Mouse (Mus musculus): ENCODE measurements around the gene Pask. TPM values are rescaled to one million over a fixed set of nuclear protein-coding genes. Genes with fewer than 3 reads are reported as not detected.

Gene Pask
- 14.7 and 15.2 TPM in 2 replicates for polyA plus RNA-seq (2015; fragmentation: Nextera tagmentation; extraction: Ambion mirVana)

GRCm38 (mm10) chr1:93342648-93343503 is at the start of gene Pask, which contains the start of gene Ppp1r7:
Gene Pask (minus strand): TSS chr1:93343482.
Gene Ppp1r7 (plus strand): TSS chr1:93342854.
- peak; percentile 98 for ATAC-seq (ENCODE audit: low read depth)
- Histone ChIP-seq H3K27ac (ENCODE audit: low read length) (peak within 1 kb of the TSS; percentile 27; the same call in 1 of the 2 replicates), H3K4me1 (replicated peaks; ENCODE audit: control insufficient read depth, insufficient read depth, low read length) (peaks cover 16% of the 10 kb centered on the region), H3K4me3 (ENCODE audit: low read length) (peak within 1 kb of the TSS; percentile 98), H3K4me2 (ENCODE audit: low read depth, low read length) (peak within 1 kb of the TSS; percentile 90), H3K9me3 (ENCODE audit: control insufficient read depth, low read length) (no peaks in the 10 kb centered on the region), H3K36me3 (ENCODE audit: control insufficient read depth, insufficient read depth, low read length) (peaks cover 9% of the 10 kb centered on the region), H3K27me3 (ENCODE audit: control insufficient read depth, insufficient read depth, low read depth, low read length) (no peaks in the 10 kb centered on the region), H3K9ac (ENCODE audit: low read length) (peak within 1 kb of the TSS; percentile 92)
- 0% methylated on average over 63 of the region's 63 CpGs for WGBS

- Histone ChIP-seq H3K4me3 (ENCODE audit: low read length) (no peak overlapping the region), H3K9me3 (ENCODE audit: control insufficient read depth, low read length) (no peaks in the 10 kb centered on the region), H3K27me3 (ENCODE audit: control insufficient read depth, insufficient read depth, low read depth, low read length) (no peaks in the 10 kb centered on the region), H3K4me2 (ENCODE audit: low read depth, low read length) (no peak overlapping the region), H3K27ac (ENCODE audit: low read length) (no peak overlapping the region), H3K36me3 (ENCODE audit: control insufficient read depth, insufficient read depth, low read length) (no peaks in the 10 kb centered on the region), H3K4me1 (replicated peaks; ENCODE audit: control insufficient read depth, insufficient read depth, low read length) (no peaks in the 10 kb centered on the region), H3K9ac (ENCODE audit: low read length) (no peak overlapping the region)
- no peak for ATAC-seq (ENCODE audit: low read depth)
- 72% methylated on average over 2 of the region's 2 CpGs for WGBS
These were observed 45.6 kb upstream of the Pask start for GRCm38 (mm10) chr1:93388906-93389305.

DNA sequence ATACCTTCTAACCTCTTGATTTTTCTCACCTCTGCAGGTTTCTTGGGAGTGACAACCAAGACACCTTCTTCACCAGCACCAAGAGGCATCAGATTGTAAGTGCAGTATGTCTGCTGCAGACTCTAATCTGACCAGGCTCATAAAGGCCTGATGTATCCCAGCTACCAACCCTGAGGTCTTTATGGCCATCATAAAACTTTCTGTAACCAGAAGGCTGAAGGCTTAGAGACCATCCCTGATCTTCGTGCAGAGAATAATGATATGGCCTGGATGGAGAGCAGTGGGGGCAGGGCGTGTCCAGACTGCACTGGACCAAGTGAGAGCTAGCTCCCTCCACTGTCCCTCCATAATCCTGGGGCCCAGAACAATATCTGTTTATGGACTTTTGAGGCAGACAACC is 43.9 kb upstream of the Pask start:
- Histone ChIP-seq H3K9ac (ENCODE audit: low read length) (no peak overlapping the region), H3K27ac (ENCODE audit: low read length) (no peak overlapping the region), H3K4me3 (ENCODE audit: low read length) (no peak overlapping the region), H3K9me3 (ENCODE audit: control insufficient read depth, low read length) (no peaks in the 10 kb centered on the region), H3K4me2 (ENCODE audit: low read depth, low read length) (no peak overlapping the region), H3K27me3 (ENCODE audit: control insufficient read depth, insufficient read depth, low read depth, low read length) (no peaks in the 10 kb centered on the region), H3K36me3 (ENCODE audit: control insufficient read depth, insufficient read depth, low read length) (no peaks in the 10 kb centered on the region), H3K4me1 (replicated peaks; ENCODE audit: control insufficient read depth, insufficient read depth, low read length) (no peaks in the 10 kb centered on the region)
- no peak for ATAC-seq (ENCODE audit: low read depth)
- 76% methylated on average over 2 of the region's 2 CpGs for WGBS

DNA sequence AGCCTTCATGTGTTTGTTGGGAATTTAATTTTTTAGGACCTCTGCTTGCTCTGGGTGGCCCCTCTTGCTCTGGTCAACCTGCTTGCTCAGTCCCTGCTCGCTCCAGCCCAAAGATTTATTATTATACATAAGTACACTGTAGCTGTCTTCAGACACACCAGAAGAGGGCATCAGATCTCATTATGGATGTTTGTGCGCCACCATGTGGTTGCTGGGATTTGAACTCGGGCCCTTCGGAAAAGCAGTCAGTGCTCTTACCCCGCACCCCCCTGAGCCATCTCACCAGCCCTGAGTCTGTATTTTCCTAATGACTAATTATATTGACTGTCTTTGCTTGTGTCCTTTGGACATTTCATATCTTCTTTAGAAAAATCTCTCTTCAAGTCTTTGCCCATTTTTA is 35.8 kb upstream of the Pask start:
- ATAC-seq (ENCODE audit: low read depth), result no peak
- Histone ChIP-seq H3K4me3 (ENCODE audit: low read length) (no peak overlapping the region), H3K36me3 (ENCODE audit: control insufficient read depth, insufficient read depth, low read length) (no peaks in the 10 kb centered on the region), H3K9ac (ENCODE audit: low read length) (no peak overlapping the region), H3K9me3 (ENCODE audit: control insufficient read depth, low read length) (no peaks in the 10 kb centered on the region), H3K4me1 (replicated peaks; ENCODE audit: control insufficient read depth, insufficient read depth, low read length) (no peaks in the 10 kb centered on the region), H3K4me2 (ENCODE audit: low read depth, low read length) (no peak overlapping the region), H3K27ac (ENCODE audit: low read length) (no peak overlapping the region), H3K27me3 (ENCODE audit: control insufficient read depth, insufficient read depth, low read depth, low read length) (no peaks in the 10 kb centered on the region)
- whole genome bisulfite sequencing, result 78% methylated on average over 5 of the region's 5 CpGs

GRCm38 (mm10) chr1:93377307-93377706 is 34.0 kb upstream of the Pask start:
- 43% methylated on average over 5 of the region's 5 CpGs for WGBS
- no peak overlapping the region for H3K27ac ChIP-seq (ENCODE audit: low read length)
- H3K4me3 ChIP-seq (ENCODE audit: low read length), result no peak overlapping the region
- H3K27me3 ChIP-seq (ENCODE audit: control insufficient read depth, insufficient read depth, low read depth, low read length), result no peaks in the 10 kb centered on the region
- H3K36me3 ChIP-seq (ENCODE audit: control insufficient read depth, insufficient read depth, low read length), result no peaks in the 10 kb centered on the region
- H3K9ac ChIP-seq (ENCODE audit: low read length), result no peak overlapping the region
- no peak for ATAC-seq (ENCODE audit: low read depth)
- no peak overlapping the region for H3K4me2 ChIP-seq (ENCODE audit: low read depth, low read length)
- no peaks in the 10 kb centered on the region for H3K9me3 ChIP-seq (ENCODE audit: control insufficient read depth, low read length)
- H3K4me1 ChIP-seq (replicated peaks; ENCODE audit: control insufficient read depth, insufficient read depth, low read length), result no peaks in the 10 kb centered on the region

GRCm38 (mm10) chr1:93373665-93374064 is 30.4 kb upstream of the Pask start, which contains the start of gene Ano7:
Gene Ano7 (plus strand): TSS chr1:93373930.
- no peaks in the 10 kb centered on the region for H3K36me3 ChIP-seq (ENCODE audit: control insufficient read depth, insufficient read depth, low read length)
- no peak within 1 kb of the TSS for H3K4me3 ChIP-seq (ENCODE audit: low read length)
- 60% methylated on average over 4 of the region's 4 CpGs for WGBS
- no peak within 1 kb of the TSS for H3K9ac ChIP-seq (ENCODE audit: low read length)
- H3K4me2 ChIP-seq (ENCODE audit: low read depth, low read length), result no peak within 1 kb of the TSS
- no peaks in the 10 kb centered on the region for H3K27me3 ChIP-seq (ENCODE audit: control insufficient read depth, insufficient read depth, low read depth, low read length)
- no peak within 1 kb of the TSS for H3K27ac ChIP-seq (ENCODE audit: low read length)
- no peaks in the 10 kb centered on the region for H3K9me3 ChIP-seq (ENCODE audit: control insufficient read depth, low read length)
- no peaks in the 10 kb centered on the region for H3K4me1 ChIP-seq (replicated peaks; ENCODE audit: control insufficient read depth, insufficient read depth, low read length)
- ATAC-seq (ENCODE audit: low read depth), result no peak

DNA sequence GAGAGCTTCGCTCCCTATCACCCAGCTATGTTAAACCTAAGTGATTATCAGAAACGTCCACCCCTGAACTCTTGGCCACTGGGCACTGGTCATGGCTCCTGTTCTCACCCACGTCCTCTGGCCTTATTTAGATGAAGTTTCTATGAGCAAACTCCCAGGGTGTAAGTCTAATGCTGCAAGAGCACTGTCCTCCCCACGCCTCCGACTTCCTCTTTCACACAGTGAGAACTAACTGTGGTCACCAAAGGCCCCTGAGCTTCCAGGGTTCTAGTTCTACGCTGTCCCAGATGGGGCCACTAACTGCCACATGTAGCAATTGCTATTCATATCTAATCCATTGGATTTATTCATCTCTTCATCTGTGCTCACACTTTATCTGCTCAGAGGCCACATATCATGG is 22.4 kb upstream of the Pask start:
- H3K36me3 ChIP-seq (ENCODE audit: control insufficient read depth, insufficient read depth, low read length), result peaks cover 31% of the 10 kb centered on the region
- H3K27me3 ChIP-seq (ENCODE audit: control insufficient read depth, insufficient read depth, low read depth, low read length), result no peaks in the 10 kb centered on the region
- H3K4me3 ChIP-seq (ENCODE audit: low read length), result no peak overlapping the region
- H3K9me3 ChIP-seq (ENCODE audit: control insufficient read depth, low read length), result no peaks in the 10 kb centered on the region
- no peak overlapping the region for H3K27ac ChIP-seq (ENCODE audit: low read length)
- H3K9ac ChIP-seq (ENCODE audit: low read length), result no peak overlapping the region
- WGBS, result 92% methylated on average over 6 of the region's 6 CpGs
- H3K4me2 ChIP-seq (ENCODE audit: low read depth, low read length), result no peak overlapping the region
- no peaks in the 10 kb centered on the region for H3K4me1 ChIP-seq (replicated peaks; ENCODE audit: control insufficient read depth, insufficient read depth, low read length)
- no peak for ATAC-seq (ENCODE audit: low read depth)

DNA sequence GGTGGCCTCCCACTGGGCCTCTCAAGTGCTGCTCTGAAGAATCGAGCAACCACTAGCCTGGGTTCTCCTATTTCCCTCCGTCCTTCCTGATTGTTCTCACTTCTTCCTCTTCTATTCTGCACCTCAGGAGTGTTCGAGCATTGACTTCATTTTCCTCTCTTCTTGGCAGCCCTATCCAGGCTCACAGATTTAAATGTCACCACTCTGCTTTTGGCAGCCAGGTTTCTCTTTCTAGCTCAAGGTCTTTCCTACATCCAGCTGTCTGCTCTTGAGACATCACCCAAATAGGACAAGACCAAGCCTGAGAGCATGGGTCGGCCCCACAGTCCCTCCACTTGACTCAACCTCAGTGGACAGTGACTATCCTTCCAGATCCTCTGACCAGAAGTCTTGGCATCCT is 19.4 kb upstream of the Pask start:
- H3K36me3 ChIP-seq (ENCODE audit: control insufficient read depth, insufficient read depth, low read length), result peaks cover 38% of the 10 kb centered on the region

GRCm38 (mm10) chr1:93352724-93353123 is 9.4 kb upstream of the Pask start:
- 87% methylated on average over 2 of the region's 2 CpGs for WGBS

More for the DNA sequence above, 19.4 kb upstream of the Pask start:
- Histone ChIP-seq H3K27me3 (ENCODE audit: control insufficient read depth, insufficient read depth, low read depth, low read length) (no peaks in the 10 kb centered on the region), H3K4me3 (ENCODE audit: low read length) (no peak overlapping the region), H3K9ac (ENCODE audit: low read length) (no peak overlapping the region), H3K4me2 (ENCODE audit: low read depth, low read length) (no peak overlapping the region), H3K27ac (ENCODE audit: low read length) (no peak overlapping the region), H3K9me3 (ENCODE audit: control insufficient read depth, low read length) (no peaks in the 10 kb centered on the region), H3K4me1 (replicated peaks; ENCODE audit: control insufficient read depth, insufficient read depth, low read length) (no peaks in the 10 kb centered on the region)
- WGBS, result 89% methylated on average over 4 of the region's 4 CpGs
- no peak for ATAC-seq (ENCODE audit: low read depth)

More at GRCm38 (mm10) chr1:93352724-93353123, 9.4 kb upstream of the Pask start:
- H3K36me3 ChIP-seq (ENCODE audit: control insufficient read depth, insufficient read depth, low read length), result peaks cover 36% of the 10 kb centered on the region
- no peaks in the 10 kb centered on the region for H3K9me3 ChIP-seq (ENCODE audit: control insufficient read depth, low read length)
- no peak for ATAC-seq (ENCODE audit: low read depth)
- no peak overlapping the region for H3K9ac ChIP-seq (ENCODE audit: low read length)
- H3K27ac ChIP-seq (ENCODE audit: low read length), result no peak overlapping the region
- H3K4me2 ChIP-seq (ENCODE audit: low read depth, low read length), result no peak overlapping the region
- H3K4me3 ChIP-seq (ENCODE audit: low read length), result no peak overlapping the region
- H3K4me1 ChIP-seq (replicated peaks; ENCODE audit: control insufficient read depth, insufficient read depth, low read length), result no peaks in the 10 kb centered on the region
- no peaks in the 10 kb centered on the region for H3K27me3 ChIP-seq (ENCODE audit: control insufficient read depth, insufficient read depth, low read depth, low read length)
